Mouse (Mus musculus) ES-E14 (cell line): ENCODE measurements around the gene Mtnr1a. TPM values are rescaled to one million over a fixed set of nuclear protein-coding genes. Genes with fewer than 3 reads are reported as not detected.

Experiments
- DNase-seq: peaks from one replicate; pipeline ENCODE4 v3.0.0-alpha.2; 2013; ENCODE audit warnings: low read depth, low spot score
- H3K27ac ChIP-seq: 2 replicates; pipeline ENCODE4 v1.5.1; 2012; ENCODE audit warnings: low read depth, mild to moderate bottlenecking, low read length, moderate library complexity, mixed read lengths; ENCODE audit not compliant: poor library complexity, insufficient read depth, severe bottlenecking
- H3K36me3 ChIP-seq: 2 replicates; pipeline ENCODE4 v1.6.1; 2012; ENCODE audit warnings: mild to moderate bottlenecking, low read length, moderate library complexity, mixed read lengths; ENCODE audit not compliant: control insufficient read depth, poor library complexity, insufficient read depth, severe bottlenecking
- H3K4me1 ChIP-seq, 2 experiments: fragments of 150-350 bp in 1 of 2; sonication (generic) in 1 of 2; 2 replicates each; pipeline ENCODE4 v1.6.1; 2012; ENCODE audit warnings: low read length in 2 of 2, mild to moderate bottlenecking in 1 of 2, mixed read lengths in 1 of 2; ENCODE audit not compliant: control insufficient read depth in 2 of 2, insufficient read depth in 2 of 2, poor library complexity in 1 of 2
- H3K4me3 ChIP-seq, 2 experiments: fragments of 150-350 bp in 1 of 2; sonication (generic) in 1 of 2; 2 replicates each; pipeline ENCODE4 v1.5.1; 2012; ENCODE audit warnings: low read length in 2 of 2, low read depth in 1 of 2, mild to moderate bottlenecking in 1 of 2, mixed read lengths in 1 of 2; ENCODE audit not compliant: insufficient read depth in 1 of 2, poor library complexity in 1 of 2, severe bottlenecking in 1 of 2
- H3K9ac ChIP-seq: 2 replicates; pipeline ENCODE4 v1.6.1; 2012; ENCODE audit warnings: low read depth, mild to moderate bottlenecking, low read length, mixed read lengths; ENCODE audit not compliant: poor library complexity, insufficient read depth, severe bottlenecking
- H3K9me3 ChIP-seq: fragments of 150-350 bp; sonication (generic); 2 replicates; pipeline ENCODE4 v1.6.1; 2012; ENCODE audit warnings: low read depth, mild to moderate bottlenecking, low read length; ENCODE audit not compliant: control insufficient read depth, insufficient read depth
- CHD2 ChIP-seq: IDR thresholded peaks from 2 replicates; pipeline ENCODE4 v1.6.1; 2014; ENCODE audit warnings: mild to moderate bottlenecking, low read depth, low read length, inconsistent platforms
- HCFC1 ChIP-seq: IDR thresholded peaks from 2 replicates; pipeline ENCODE4 v1.6.1; 2012; ENCODE audit warnings: low read length, inconsistent platforms, borderline replicate concordance; ENCODE audit not compliant: insufficient read depth
- MAFK ChIP-seq: IDR thresholded peaks from 2 replicates; pipeline ENCODE4 v1.6.1; 2014; ENCODE audit warnings: mild to moderate bottlenecking, low read depth, low read length, inconsistent platforms; ENCODE audit not compliant: insufficient read depth
- ZC3H11A ChIP-seq: IDR thresholded peaks from 2 replicates; pipeline ENCODE4 v1.6.1; 2012; ENCODE audit warnings: low read depth, mild to moderate bottlenecking, inconsistent platforms, low read length, borderline replicate concordance
- ZNF384 ChIP-seq: IDR thresholded peaks from 2 replicates; pipeline ENCODE4 v1.6.1; 2012; ENCODE audit warnings: low read depth, low read length, inconsistent platforms
- in situ Hi-C, 2 experiments: fragments of 600-800 bp; cut with MboI; formaldehyde crosslinking; loops; one replicate each; pipeline ENCODE4 v1.15.1; 2025; ENCODE audit warnings: low sequenced_read_pairs in 2 of 2, inconsistent platforms in 1 of 2; ENCODE audit not compliant: unreplicated experiment in 2 of 2
- total RNA-seq: library from RNA; depleted of rRNA; stranded (reverse); fragments of 300-350 nt; gene quantifications from 2 replicates; pipeline ENCODE4 v1.2.3, GENCODE M21; 2012

The Mtnr1a gene
- total RNA-seq, 1 experiment, result 0.18 TPM

DNA sequence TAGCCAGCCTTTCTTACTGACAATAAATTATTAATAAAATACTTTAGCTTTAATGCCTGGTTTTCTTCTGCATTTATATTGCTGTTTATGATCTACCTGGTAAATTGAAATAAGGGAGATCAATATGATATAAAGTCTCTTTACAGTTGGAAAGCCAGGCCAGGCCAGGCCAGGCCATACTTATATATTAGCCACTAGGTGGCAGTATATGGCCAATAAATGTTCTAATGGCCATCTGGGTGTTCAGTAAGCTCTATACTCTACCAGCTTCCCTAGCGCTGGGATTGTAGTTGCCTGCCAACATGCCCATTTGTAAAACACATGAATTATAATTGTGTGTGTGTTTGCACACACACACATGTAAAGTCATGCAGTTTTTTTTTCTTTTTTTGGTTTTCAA lies 16.7 kb upstream of the Mtnr1a start:
- no peak overlapping the region for H3K27ac ChIP-seq
- DNase-seq, result no peak
- in situ Hi-C loops, result loop anchor here in 1 of 2 experiments (5.0 kb wide), 1 partner anchor 185 kb away; no protein-coding TSS in a partner anchor
- H3K4me3 ChIP-seq, result no peak overlapping the region
- no peak for TF ChIP-seq CHD2
- peak; percentile 65; the same call in 1 of the 2 replicates for TF ChIP-seq ZC3H11A
- H3K9me3 ChIP-seq, result no peaks in the 10 kb centered on the region
- peaks cover 0 to 3% of the 10 kb centered on the region in 2 experiments; a peak in 2 of 4 replicates for H3K4me1 ChIP-seq
- H3K9ac ChIP-seq, result no peak overlapping the region
- H3K36me3 ChIP-seq, result peaks cover 20% of the 10 kb centered on the region; the same call in 1 of the 2 replicates

- Histone ChIP-seq H3K4me1 (peaks cover 0 to 3% of the 10 kb centered on the region in 2 experiments; a peak in 2 of 4 replicates), H3K27ac (no peak overlapping the region), H3K4me3 (no peak overlapping the region), H3K9me3 (no peaks in the 10 kb centered on the region), H3K36me3 (peaks cover 20% of the 10 kb centered on the region; the same call in 1 of the 2 replicates), H3K9ac (no peak overlapping the region)
- TF ChIP-seq CHD2 (no peak), ZNF384 (no peak), MAFK (no peak), ZC3H11A (no peak), HCFC1 (no peak)
- in situ Hi-C loops, result loop anchor here in 1 of 2 experiments (5.0 kb wide), 1 partner anchor 185 kb away; no protein-coding TSS in a partner anchor
- DNase-seq, result no peak
Observed at GRCm38 (mm10) chr8:45052618-45053017, 16.3 kb upstream of the Mtnr1a start.

- H3K9ac ChIP-seq, result no peak overlapping the region
- no peak overlapping the region for H3K4me3 ChIP-seq
- DNase-seq, result no peak
- peaks cover 15% of the 10 kb centered on the region; the same call in 1 of the 2 replicates for H3K36me3 ChIP-seq
- in situ Hi-C loops, result loop anchor here in 1 of 2 experiments (5.0 kb wide), 1 partner anchor 187 kb away; no protein-coding TSS in a partner anchor
- TF ChIP-seq ZNF384 (no peak), ZC3H11A (no peak), MAFK (no peak), CHD2 (no peak), HCFC1 (no peak)
- H3K9me3 ChIP-seq, result no peaks in the 10 kb centered on the region
- peaks cover 0 to 3% of the 10 kb centered on the region in 2 experiments; a peak in 2 of 4 replicates for H3K4me1 ChIP-seq
- no peak overlapping the region for H3K27ac ChIP-seq
Observed at GRCm38 (mm10) chr8:45055500-45055899, 13.4 kb upstream of the Mtnr1a start.

- DNase-seq, result no peak
Observed at GRCm38 (mm10) chr8:45056810-45057209, 12.1 kb upstream of the Mtnr1a start.

DNA sequence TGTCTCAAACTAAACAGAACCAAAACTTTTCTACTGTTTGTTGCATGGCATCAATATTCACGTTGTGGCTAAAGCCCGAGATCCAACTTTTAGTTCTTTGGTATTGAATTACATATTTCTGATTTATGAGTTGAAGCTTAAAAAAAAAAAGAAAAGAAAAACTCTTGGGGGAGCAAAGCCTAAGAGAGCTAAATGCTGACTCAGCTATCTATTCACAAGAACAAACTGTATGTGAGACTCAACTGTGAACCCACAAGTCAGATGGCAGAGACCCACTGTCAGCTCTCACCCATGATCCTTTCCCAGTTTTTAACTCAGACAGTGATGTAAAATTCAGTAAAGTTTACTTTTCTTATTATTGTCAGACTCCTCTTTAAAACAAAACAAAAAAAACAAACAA lies 8.9 kb upstream of the Mtnr1a start:
- no peaks in the 10 kb centered on the region for H3K9me3 ChIP-seq
- in situ Hi-C loops, result no loop called here
- no peak overlapping the region for H3K9ac ChIP-seq
- H3K27ac ChIP-seq, result no peak overlapping the region
- no peak for DNase-seq
- TF ChIP-seq HCFC1, result no peak
- TF ChIP-seq MAFK, result peak; percentile 95
- peaks cover 0 to 4% of the 10 kb centered on the region in 2 experiments; a peak in 3 of 4 replicates for H3K4me1 ChIP-seq
- H3K36me3 ChIP-seq, result no peaks in the 10 kb centered on the region
- no peak overlapping the region for H3K4me3 ChIP-seq

More at GRCm38 (mm10) chr8:45056810-45057209, 12.1 kb upstream of the Mtnr1a start:
- no peak overlapping the region for H3K4me3 ChIP-seq
- no peak overlapping the region for H3K27ac ChIP-seq
- H3K36me3 ChIP-seq, result peaks cover 6% of the 10 kb centered on the region; the same call in 1 of the 2 replicates
- H3K9ac ChIP-seq, result no peak overlapping the region
- TF ChIP-seq ZNF384, result no peak
- peak; percentile 45; the same call in 1 of the 2 replicates for TF ChIP-seq ZC3H11A
- in situ Hi-C loops, result loop anchor here in 1 of 2 experiments (5.0 kb wide), 1 partner anchor 185 kb away; no protein-coding TSS in a partner anchor
- H3K9me3 ChIP-seq, result no peaks in the 10 kb centered on the region
- H3K4me1 ChIP-seq, result no peaks in the 10 kb centered on the region
